Mouse (Mus musculus) heart, embryonic 14.5 days (tissue): ENCODE measurements around the gene Gm14406. TPM values are rescaled to one million over a fixed set of nuclear protein-coding genes. Genes with fewer than 3 reads are reported as not detected.
"Not testable (repeated sequence)": the region's sequence is repeated elsewhere in the genome, so short reads cannot be mapped to it uniquely, and the experiment has no call there.

Source experiments
- ATAC-seq: fragments of 200-750 bp; cut with Nextera tagmentation; 2 replicates; pipeline ENCODE4 v1.8.0; 2017; ENCODE audit warnings: low read depth, moderate TSS enrichment; ENCODE audit not compliant: insufficient number of reproducible peaks, insufficient read depth, low FRiP score
- H3K27ac ChIP-seq, 2 experiments: fragments of 200-500 bp in 1 of 2; fragments of 300-500 bp in 1 of 2; sonication (generic) in 1 of 2; replicated peaks in 1 of 2; 2 replicates each; pipeline ENCODE4 v1.5.1; 2012 to 2014; ENCODE audit warnings: low read depth in 2 of 2, low read length in 2 of 2, control low read depth in 1 of 2, mild to moderate bottlenecking in 1 of 2, mixed read lengths in 1 of 2; ENCODE audit not compliant: control insufficient read depth in 1 of 2, insufficient read depth in 1 of 2
- H3K27me3 ChIP-seq: fragments of 300-500 bp; sonication (generic); 2 replicates; pipeline ENCODE4 v1.6.1; 2014; ENCODE audit warnings: mild to moderate bottlenecking, low read length, control low read depth; ENCODE audit not compliant: control insufficient read depth, insufficient read depth
- H3K36me3 ChIP-seq: fragments of 300-500 bp; sonication (generic); 2 replicates; pipeline ENCODE4 v1.6.1; 2014; ENCODE audit warnings: mild to moderate bottlenecking, control low read depth, low read length, mixed read lengths; ENCODE audit not compliant: control insufficient read depth, insufficient read depth
- H3K4me1 ChIP-seq, 2 experiments: fragments of 200-500 bp in 1 of 2; fragments of 300-500 bp in 1 of 2; sonication (generic) in 1 of 2; 2 replicates each; pipeline ENCODE4 v1.6.1; 2012 to 2014; ENCODE audit warnings: low read length in 2 of 2, control low read depth in 1 of 2, mixed read lengths in 1 of 2; ENCODE audit not compliant: control insufficient read depth in 2 of 2, insufficient read depth in 2 of 2
- H3K4me2 ChIP-seq: fragments of 300-500 bp; sonication (generic); 2 replicates; pipeline ENCODE4 v1.6.1; 2014; ENCODE audit warnings: mild to moderate bottlenecking, low read length
- H3K4me3 ChIP-seq, 2 experiments: fragments of 200-500 bp in 1 of 2; fragments of 300-500 bp in 1 of 2; sonication (generic) in 1 of 2; 2 replicates each; pipeline ENCODE4 v1.5.1; 2012 to 2014; ENCODE audit warnings: low read length in 2 of 2, mild to moderate bottlenecking in 2 of 2, control low read depth in 1 of 2, low read depth in 1 of 2, moderate library complexity in 1 of 2; ENCODE audit not compliant: control insufficient read depth in 1 of 2, insufficient read depth in 1 of 2
- H3K9ac ChIP-seq: fragments of 300-500 bp; sonication (generic); 2 replicates; pipeline ENCODE4 v1.6.1; 2014; ENCODE audit warnings: mild to moderate bottlenecking, low read length
- H3K9me3 ChIP-seq: fragments of 300-500 bp; sonication (generic); 2 replicates; pipeline ENCODE4 v1.6.1; 2016; ENCODE audit warnings: low read length, control low read depth; ENCODE audit not compliant: control insufficient read depth
- WGBS: fragments of 180-500 bp; shearing (Covaris S2); extraction: QIAGEN DNeasy Blood & Tissue Kit; methylation state at CpG from one replicate; pipeline ENCODE4 v1.1.7; 2014; 5-methylcytosine and 5-hydroxymethylcytosine counted together
- polyA plus RNA-seq: library from polyadenylated mRNA; unstranded; fragments of >200 nt; fragmentation: Nextera tagmentation; extraction: Ambion mirVana; gene quantifications from 2 replicates; pipeline ENCODE4 v1.2.1, GENCODE M21; 2014

The Gm14406 gene
- polyA plus RNA-seq, 1 experiment from 2014 or later, result not detected

DNA sequence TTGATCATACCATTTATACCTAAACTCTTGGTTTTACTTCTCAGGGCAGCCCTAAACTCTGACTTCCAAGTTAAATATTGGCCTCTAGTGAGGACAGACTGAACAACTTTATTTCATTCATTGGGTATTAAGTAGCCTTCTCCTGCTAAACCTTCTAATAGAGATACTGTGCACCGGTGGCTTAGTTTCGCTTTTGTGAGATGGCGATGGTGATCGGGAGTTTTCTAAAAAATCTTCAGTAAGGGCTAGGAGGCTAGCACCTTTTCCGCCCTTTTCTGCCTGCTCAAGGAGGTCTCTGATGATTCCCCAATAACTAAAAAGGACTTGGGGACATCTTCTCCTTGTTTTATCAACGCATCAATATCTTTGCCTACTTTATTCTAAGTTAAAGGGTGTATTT, 54.3 kb downstream of the Gm14406 start:
- H3K36me3 ChIP-seq, H3K4me1 ChIP-seq, H3K9ac ChIP-seq, H3K27me3 ChIP-seq, ATAC-seq, H3K9me3 ChIP-seq, H3K4me2 ChIP-seq, H3K27ac ChIP-seq, H3K4me3 ChIP-seq: not testable (repeated sequence)
- 88% methylated on average over 6 of the region's 6 CpGs for WGBS

DNA sequence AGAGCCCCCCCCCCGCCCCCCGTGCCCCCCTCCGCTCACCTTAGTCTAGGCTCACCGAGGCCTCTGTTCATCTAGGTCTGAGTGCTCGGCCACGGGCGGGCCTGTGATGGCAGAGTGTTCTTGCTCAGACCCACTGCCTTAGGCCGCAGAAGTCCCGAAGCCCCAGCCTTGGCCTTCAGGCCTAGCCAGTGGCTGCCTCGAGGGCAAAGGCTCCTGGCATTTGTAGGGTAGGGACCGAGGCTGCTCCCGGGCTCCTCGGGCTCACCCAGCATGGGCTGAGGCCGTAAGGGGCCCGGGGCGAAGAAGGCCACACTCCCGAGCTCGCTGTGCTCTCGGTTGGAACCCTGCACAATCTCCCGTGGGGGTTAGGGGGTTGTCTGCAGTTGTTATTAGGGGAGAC, 54.9 kb downstream of the Gm14406 start:
- Histone ChIP-seq H3K9me3 (0 out of 2 replicates have a peak, but pooled peaks cover 2% of the 10 kb centered on the region), H3K4me1 (no peaks in the 10 kb centered on the region), H3K4me2 (no peak overlapping the region), H3K27ac (no peak overlapping the region), H3K36me3 (no peaks in the 10 kb centered on the region), H3K27me3 (no peaks in the 10 kb centered on the region), H3K4me3 (no peak overlapping the region), H3K9ac (no peak overlapping the region)
- ATAC-seq, result no peak
- 82% methylated on average over 20 of the region's 20 CpGs for WGBS

DNA sequence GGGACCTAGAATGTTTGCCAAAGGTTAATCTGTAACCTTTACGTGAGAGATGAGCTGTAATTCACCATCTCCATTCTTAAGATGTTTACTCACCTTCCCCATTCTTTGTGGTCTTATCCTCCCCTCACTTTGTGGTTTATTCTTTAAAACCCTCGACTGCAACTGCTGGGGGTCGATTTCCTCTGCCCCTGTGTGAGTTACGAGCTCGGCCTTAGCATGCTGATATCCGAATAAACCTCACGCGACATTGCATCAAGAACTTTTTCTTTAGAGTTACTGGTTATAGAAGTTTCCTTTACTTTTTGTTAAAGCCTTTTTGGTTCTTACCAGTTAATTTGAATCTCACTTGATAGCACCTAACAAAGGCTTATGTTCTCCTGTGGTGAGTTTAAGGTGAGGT, 58.0 kb downstream of the Gm14406 start:
- no peaks in the 10 kb centered on the region for H3K27me3 ChIP-seq
- no peak overlapping the region for H3K4me2 ChIP-seq
- no peak overlapping the region for H3K4me3 ChIP-seq
- no peaks in the 10 kb centered on the region for H3K36me3 ChIP-seq
- WGBS, result 76% methylated on average over 8 of the region's 8 CpGs
- H3K4me1 ChIP-seq, result no peaks in the 10 kb centered on the region
- H3K9me3 ChIP-seq, result 0 out of 2 replicates have a peak, but pooled peaks cover 2% of the 10 kb centered on the region
- no peak for ATAC-seq
- no peak overlapping the region for H3K9ac ChIP-seq
- H3K27ac ChIP-seq, result no peak overlapping the region

Other genes starting within 250 kb of the Gm14406 start
- gene Gm14418, start 179.9 kb downstream of the Gm14406 start, polyA plus RNA-seq, result 8.6 and 11.7 TPM in 2 replicates
- 13.6 and 15.0 TPM in 2 replicates for gene Zfp970, start 113.5 kb downstream of the Gm14406 start, polyA plus RNA-seq
- gene Gm14403, start 80.0 kb downstream of the Gm14406 start, polyA plus RNA-seq, result 6.6 and 7.3 TPM in 2 replicates
- 5.0 and 5.3 TPM in 2 replicates for gene Gm14322, start 181.1 kb upstream of the Gm14406 start, polyA plus RNA-seq